In genomic region chr1:83142055-83142454, GRCm38 (mm10) we compare ENCODE assay signal across 33 mouse cellular contexts. TPM values are rescaled to one million over a fixed set of nuclear protein-coding genes. Genes with fewer than 3 reads are reported as not detected.
A peak's percentile ranks its signal among the peaks of the same experiment; 100 is the strongest.
DNase-seq lines count a peak whose midpoint lies in the region; ATAC-seq and TF ChIP-seq lines count a peak whose summit lies in the region.
"Had no signal": no experiment of that assay in that cellular context is flagged by ENCODE, and none has a peak within 500 bp of the region (broad histone marks: within the 10 kb centered on the region; RNA-seq: fewer than 3 reads in every experiment).

No protein-coding gene starts in this region.

- peak; percentile 48 for ATAC-seq in intestine, postnatal 0 days
- ATAC-seq in lung, postnatal 0 days, result peak; percentile 98
- no peak for ATAC-seq in forebrain, embryonic 13.5 days
- ATAC-seq in midbrain, embryonic 13.5 days, result no peak
- no peak for ATAC-seq in CD4-positive, CD25-positive, alpha-beta regulatory T cell, adult 4 months
- ATAC-seq: forebrain, postnatal 0 days; hindbrain, embryonic 16.5 days had no signal

- H3K36me3 ChIP-seq in intestine, postnatal 0 days (ENCODE audit: control insufficient read depth, insufficient read depth), result no peaks in the 10 kb centered on the region
- no peaks in the 10 kb centered on the region for H3K36me3 ChIP-seq in lung, postnatal 0 days (ENCODE audit: insufficient read depth, low read length)
- H3K36me3 ChIP-seq in forebrain, embryonic 13.5 days (ENCODE audit: poor library complexity, severe bottlenecking), result no peaks in the 10 kb centered on the region
- no peaks in the 10 kb centered on the region for H3K36me3 ChIP-seq in midbrain, embryonic 13.5 days
- H3K36me3 ChIP-seq: limb, embryonic 12.5 days; neural tube, embryonic 12.5 days had no signal

- H3K4me2 ChIP-seq in intestine, postnatal 0 days (replicated peaks; ENCODE audit: low read depth), result no peak overlapping the region
- peak overlapping the region; percentile 8; the same call in 1 of the 2 replicates for H3K4me2 ChIP-seq in lung, postnatal 0 days (replicated peaks; ENCODE audit: low read depth, low read length)
- no peak overlapping the region for H3K4me2 ChIP-seq in forebrain, embryonic 13.5 days
- no peak overlapping the region for H3K4me2 ChIP-seq in midbrain, embryonic 13.5 days (replicated peaks)
- H3K4me2 ChIP-seq: limb, embryonic 12.5 days; liver, embryonic 11.5 days; midbrain, embryonic 11.5 days; neural tube, embryonic 12.5 days had no signal

- H3K9ac ChIP-seq in intestine, postnatal 0 days (ENCODE audit: low read depth, low read length), result no peak overlapping the region
- no peak overlapping the region for H3K9ac ChIP-seq in lung, postnatal 0 days (replicated peaks; ENCODE audit: low read depth)
- H3K9ac ChIP-seq in forebrain, embryonic 13.5 days, result no peak overlapping the region
- H3K9ac ChIP-seq in midbrain, embryonic 13.5 days (replicated peaks), result no peak overlapping the region
- H3K9ac ChIP-seq: forebrain, postnatal 0 days; limb, embryonic 12.5 days; neural tube, embryonic 12.5 days had no signal

- H3K4me1 ChIP-seq in intestine, postnatal 0 days (replicated peaks; ENCODE audit: control insufficient read depth, insufficient read depth, low read length), result peaks cover under 1% of the 10 kb centered on the region; the same call in 1 of the 2 replicates
- no peaks in the 10 kb centered on the region for H3K4me1 ChIP-seq in lung, postnatal 0 days (ENCODE audit: insufficient read depth, low read depth, low read length)
- no peaks in the 10 kb centered on the region for H3K4me1 ChIP-seq in forebrain, embryonic 13.5 days
- no peaks in the 10 kb centered on the region for H3K4me1 ChIP-seq in midbrain, embryonic 13.5 days (replicated peaks)
- H3K4me1 ChIP-seq: limb, embryonic 12.5 days; neural tube, embryonic 12.5 days had no signal

- H3K27ac ChIP-seq in intestine, postnatal 0 days (ENCODE audit: low read depth, low read length), result no peak overlapping the region
- peak overlapping the region; percentile 77 for H3K27ac ChIP-seq in lung, postnatal 0 days (ENCODE audit: low read length)
- H3K27ac ChIP-seq in forebrain, embryonic 13.5 days, result no peak overlapping the region
- no peak overlapping the region for H3K27ac ChIP-seq in midbrain, embryonic 13.5 days
- H3K27ac ChIP-seq: left cerebral cortex, adult 2 months; limb, embryonic 12.5 days; neural tube, embryonic 12.5 days had no signal

- peak; percentile 93 for DNase-seq in lung, postnatal 0 days (ENCODE audit: low spot score)
- DNase-seq in lung, postnatal 4 days, result peak; percentile 34 to 73
- no peak for DNase-seq in Muller cell, postnatal 12 days (ENCODE audit: inconsistent ontology term)
- DNase-seq: adrenal gland, adult 2 months; adrenal gland, postnatal 36 days; B cell, adult 2 months; cerebellum, adult 18-20 months; cerebellum, postnatal 14 days; forebrain, postnatal 0 days; gastrocnemius, postnatal 14 days; heart, postnatal 14 days; kidney, adult 9 months; kidney, postnatal 10 days; layer of hippocampus, adult 9-11 months; thymus, postnatal 25 days had no signal

- H3K4me3 ChIP-seq in intestine, postnatal 0 days (ENCODE audit: low read depth, low read length), result no peak overlapping the region
- no peak overlapping the region for H3K4me3 ChIP-seq in lung, postnatal 0 days (ENCODE audit: low read depth, low read length)
- H3K4me3 ChIP-seq in forebrain, embryonic 13.5 days, result no peak overlapping the region
- H3K4me3 ChIP-seq in midbrain, embryonic 13.5 days (replicated peaks), result no peak overlapping the region
- H3K4me3 ChIP-seq: erythroblast, embryonic 14.5 days; left cerebral cortex, adult 2 months; limb, embryonic 12.5 days; myocyte; neural tube, embryonic 12.5 days had no signal

- TF ChIP-seq CTCF in intestine, postnatal 0 days (IDR thresholded peaks at IDR 0.05; ENCODE audit: low read depth), result no peak
- no peak for TF ChIP-seq CTCF in lung, postnatal 0 days (IDR thresholded peaks at IDR 0.05)

- 39% methylated on average over 5 of the region's 5 CpGs for WGBS in intestine, postnatal 0 days
- 42% methylated on average over 5 of the region's 5 CpGs for WGBS in lung, postnatal 0 days
- 85% methylated on average over 5 of the region's 5 CpGs for WGBS in forebrain, embryonic 13.5 days
- whole genome bisulfite sequencing in midbrain, embryonic 13.5 days, result 85% methylated on average over 5 of the region's 5 CpGs

- TF ChIP-seq EP300 in lung, postnatal 0 days (IDR thresholded peaks at IDR 0.05), result peak; percentile 93

- H3K27me3 ChIP-seq in intestine, postnatal 0 days (replicated peaks; ENCODE audit: control insufficient read depth, insufficient read depth, low read length), result no peaks in the 10 kb centered on the region
- no peaks in the 10 kb centered on the region for H3K27me3 ChIP-seq in lung, postnatal 0 days (replicated peaks; ENCODE audit: insufficient read depth, low read length)
- no peaks in the 10 kb centered on the region for H3K27me3 ChIP-seq in forebrain, embryonic 13.5 days
- H3K27me3 ChIP-seq in midbrain, embryonic 13.5 days, result no peaks in the 10 kb centered on the region
- H3K27me3 ChIP-seq: CH12.LX; limb, embryonic 12.5 days; neural tube, embryonic 12.5 days had no signal

- H3K9me3 ChIP-seq in intestine, postnatal 0 days (ENCODE audit: control insufficient read depth), result no peaks in the 10 kb centered on the region
- no peaks in the 10 kb centered on the region for H3K9me3 ChIP-seq in lung, postnatal 0 days (ENCODE audit: low read length)
- no peaks in the 10 kb centered on the region; the same call in 1 of the 2 replicates for H3K9me3 ChIP-seq in forebrain, embryonic 13.5 days (replicated peaks)
- no peaks in the 10 kb centered on the region for H3K9me3 ChIP-seq in midbrain, embryonic 13.5 days
- H3K9me3 ChIP-seq: limb, embryonic 12.5 days; neural tube, embryonic 12.5 days had no signal

RNA-seq across cellular contexts. Expression of gene Daw1, which starts 17.5 kb away (rescaled TPM):
- not detected in 2 replicates for polyA plus RNA-seq in intestine, postnatal 0 days (2015; fragmentation: Nextera tagmentation; extraction: Ambion mirVana)
- 1.1 and 2.3 TPM in 2 replicates for polyA plus RNA-seq in lung, postnatal 0 days (2015; fragmentation: Nextera tagmentation; extraction: Ambion mirVana)
- polyA plus RNA-seq in forebrain, embryonic 13.5 days (2015; fragmentation: Nextera tagmentation; extraction: Ambion mirVana), result 0.54 and 0.89 TPM in 2 replicates
- 0.40 and 0.81 TPM in 2 replicates for polyA plus RNA-seq in midbrain, embryonic 13.5 days (2015; fragmentation: Nextera tagmentation; extraction: Ambion mirVana)
- polyA plus RNA-seq in CD4-positive, CD25-positive, alpha-beta regulatory T cell, adult 4 months (2017; shearing (Covaris generic)), result not detected
- polyA plus RNA-seq: adrenal gland, adult 2 months; erythroblast, embryonic 14.5 days; limb, embryonic 12.5 days; liver, embryonic 11.5 days; liver, embryonic 16.5 days; myocyte; neural tube, embryonic 12.5 days had no signal

RNA-seq across cellular contexts. Expression of gene Ccl20, which starts 25.5 kb away (rescaled TPM):
- polyA plus RNA-seq in intestine, postnatal 0 days (2015; fragmentation: Nextera tagmentation; extraction: Ambion mirVana), result 13.2 and 28.1 TPM in 2 replicates
- polyA plus RNA-seq in lung, postnatal 0 days (2015; fragmentation: Nextera tagmentation; extraction: Ambion mirVana), result 0.37 and 41.3 TPM in 2 replicates
- not detected in 2 replicates for polyA plus RNA-seq in forebrain, embryonic 13.5 days (2015; fragmentation: Nextera tagmentation; extraction: Ambion mirVana)
- polyA plus RNA-seq in midbrain, embryonic 13.5 days (2015; fragmentation: Nextera tagmentation; extraction: Ambion mirVana), result not detected in 2 replicates
- polyA plus RNA-seq in CD4-positive, CD25-positive, alpha-beta regulatory T cell, adult 4 months (2017; shearing (Covaris generic)), result 1 to 10 TPM; 2.7 to 3.7 TPM
- polyA plus RNA-seq: adrenal gland, adult 2 months; cortical plate, adult 2 months; erythroblast, embryonic 14.5 days; forebrain, embryonic 11.5 days; hindbrain, embryonic 11.5 days; hindbrain, embryonic 16.5 days; limb, embryonic 12.5 days; liver, embryonic 16.5 days; midbrain, embryonic 11.5 days; midbrain, postnatal 0 days; myocyte; neural tube, embryonic 12.5 days had no signal

Comparison
In these comparisons a context has a peak if more than half of its experiments do, and no peak if none do; other contexts are left out.
1. ATAC-seq: peak in intestine, postnatal 0 days (single experiment) and lung, postnatal 0 days (single experiment); none in forebrain, embryonic 13.5 days (single experiment), midbrain, embryonic 13.5 days (single experiment) and CD4-positive, CD25-positive, alpha-beta regulatory T cell, adult 4 months (single experiment).